Mouse (Mus musculus) lung, postnatal 10 days (tissue): ENCODE measurements around the gene Ermp1.

Experiments used
- DNase-seq: peaks from one replicate; pipeline ENCODE4 v3.0.0; 2021

Ermp1 gene

DNA sequence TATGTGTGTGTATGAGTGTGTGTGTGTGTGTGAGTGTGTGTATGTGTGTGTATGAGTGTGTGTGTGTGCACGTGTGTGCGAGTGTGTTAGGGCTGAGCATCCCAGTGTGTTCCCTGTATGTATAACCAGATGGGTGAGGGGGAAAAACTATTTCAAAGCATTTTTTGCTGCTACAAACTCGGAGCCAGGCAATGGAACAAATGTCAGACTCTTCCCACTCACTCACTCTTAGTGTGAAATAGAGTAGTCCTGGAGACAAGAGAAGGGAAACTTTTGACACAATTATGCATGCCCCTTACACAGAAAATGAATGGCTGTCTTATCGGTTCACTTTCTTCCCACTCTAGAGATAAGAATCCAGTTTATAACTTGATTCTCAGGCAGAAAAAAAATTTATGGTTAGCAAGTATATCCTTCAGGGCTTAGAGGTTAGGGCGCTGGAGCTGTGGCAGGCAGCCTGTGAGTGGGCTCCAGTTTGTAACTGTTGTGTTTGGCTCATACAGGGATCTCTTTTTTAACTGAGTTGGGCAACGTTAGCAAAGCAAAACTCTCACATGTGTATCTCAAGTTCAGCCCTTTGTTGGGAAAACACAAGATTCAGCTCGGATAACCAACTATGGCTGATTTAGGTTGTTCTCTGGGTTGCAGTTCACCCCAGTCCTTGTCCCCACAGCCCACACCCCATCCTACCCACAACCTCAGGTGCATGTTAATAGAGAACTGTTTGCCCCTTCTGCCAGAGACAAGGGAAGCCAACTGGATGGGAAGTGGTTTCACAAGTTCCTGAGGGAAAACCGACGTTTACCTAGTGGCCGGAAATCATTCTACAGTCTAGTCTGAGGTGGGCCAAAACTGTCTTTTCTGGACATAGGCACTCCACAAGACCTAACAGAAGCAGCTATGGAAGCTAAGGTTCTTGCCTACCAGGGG lies 12.9 kb upstream of the Ermp1 start:
- no peak for DNase-seq

DNA sequence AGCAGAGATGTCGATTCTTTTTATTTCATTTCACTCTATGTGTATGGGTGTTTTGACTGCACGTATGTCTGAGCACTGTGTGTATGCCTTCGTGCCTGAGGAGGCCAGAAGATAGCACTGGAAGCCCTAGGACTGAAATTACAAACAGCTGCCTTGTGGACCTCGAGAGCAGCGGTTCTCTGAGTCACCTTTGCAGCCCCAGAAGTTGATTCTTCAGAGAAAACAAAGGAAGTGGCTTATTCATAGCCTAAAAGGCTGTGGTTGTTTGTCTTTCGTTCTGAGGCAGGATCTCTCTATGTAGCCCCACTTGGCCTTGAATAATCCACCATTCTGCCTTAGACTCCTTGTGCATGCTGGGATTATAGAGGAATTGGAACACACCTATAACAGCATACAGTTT lies 11.5 kb upstream of the Ermp1 start:
- DNase-seq: no peak

DNA sequence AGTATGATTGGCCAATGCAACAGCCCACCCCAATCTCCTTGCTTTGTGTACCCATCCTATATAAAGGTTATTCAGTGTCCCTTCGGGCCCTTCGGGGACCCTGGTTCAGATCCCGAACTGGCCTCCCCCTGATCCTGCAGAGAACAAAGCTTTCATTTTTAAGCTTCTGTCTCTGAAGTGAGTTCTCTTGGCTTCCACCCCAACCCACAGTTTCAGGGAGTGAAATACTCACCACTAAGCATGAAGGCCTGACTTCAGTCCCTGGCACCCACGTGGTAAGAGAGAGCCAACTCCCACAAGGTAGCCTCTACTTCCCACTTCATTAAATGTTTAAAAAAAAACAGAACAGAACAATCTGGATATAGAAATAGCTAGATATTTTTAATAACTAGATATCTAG lies 10.6 kb upstream of the Ermp1 start:
- DNase-seq: no peak

DNA sequence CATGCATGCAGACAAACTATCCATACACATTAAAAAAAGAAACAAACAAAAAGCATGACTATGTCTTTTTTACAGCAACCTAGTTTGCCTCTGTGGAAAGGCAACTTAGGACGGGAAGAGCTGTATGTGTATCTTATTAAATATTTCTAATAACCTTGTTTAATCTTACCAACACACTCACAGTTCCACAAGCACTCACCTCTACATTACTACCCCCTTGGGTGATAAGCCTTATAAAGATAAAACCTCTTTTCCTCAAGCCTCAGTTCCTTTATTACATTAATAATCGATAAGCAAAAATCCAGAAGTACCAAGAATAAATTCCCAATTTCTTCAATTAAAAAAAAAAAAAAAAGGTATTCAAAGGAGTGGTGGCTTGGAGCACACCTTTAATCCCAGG lies 9.3 kb upstream of the Ermp1 start:
- no peak for DNase-seq

DNA sequence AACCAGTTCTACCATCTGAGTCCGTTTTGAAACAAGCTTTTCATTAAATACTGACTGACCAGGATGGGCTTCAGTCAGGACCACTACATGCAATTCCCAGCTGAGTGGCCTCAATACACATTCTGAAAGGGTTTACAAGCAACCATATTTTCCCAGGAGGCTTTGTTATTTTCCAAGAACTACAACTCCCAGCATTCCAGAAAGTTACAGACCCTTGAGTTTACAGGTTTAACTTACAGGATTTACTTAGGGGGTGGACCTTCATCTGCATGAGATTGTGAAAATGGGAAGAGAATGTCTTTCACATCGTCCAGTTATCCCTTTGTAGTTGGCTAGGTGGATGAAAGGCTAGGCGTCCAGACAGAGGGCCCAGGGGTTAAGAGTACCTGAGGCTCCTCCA lies 8.8 kb upstream of the Ermp1 start:
- no peak for DNase-seq

DNA sequence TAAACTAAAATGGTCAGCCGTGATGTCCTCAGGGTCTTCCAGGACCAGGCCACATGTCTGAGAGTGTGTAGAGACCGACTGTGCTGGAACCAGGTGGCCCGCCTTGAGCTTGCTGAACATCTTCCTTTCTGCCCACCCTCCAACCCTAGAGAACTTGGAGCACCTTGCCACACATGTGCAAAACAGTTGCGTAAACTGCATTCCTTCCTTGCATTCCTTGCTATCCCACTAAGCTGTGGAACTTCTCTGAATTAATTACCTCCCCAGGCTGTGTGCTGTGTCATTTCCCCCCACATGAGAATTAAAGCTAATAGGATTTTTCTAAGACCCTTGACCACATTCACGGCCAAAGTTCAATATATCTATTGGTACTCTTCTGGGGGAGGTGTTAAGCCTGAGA lies 8.4 kb upstream of the Ermp1 start:
- no peak for DNase-seq

DNA sequence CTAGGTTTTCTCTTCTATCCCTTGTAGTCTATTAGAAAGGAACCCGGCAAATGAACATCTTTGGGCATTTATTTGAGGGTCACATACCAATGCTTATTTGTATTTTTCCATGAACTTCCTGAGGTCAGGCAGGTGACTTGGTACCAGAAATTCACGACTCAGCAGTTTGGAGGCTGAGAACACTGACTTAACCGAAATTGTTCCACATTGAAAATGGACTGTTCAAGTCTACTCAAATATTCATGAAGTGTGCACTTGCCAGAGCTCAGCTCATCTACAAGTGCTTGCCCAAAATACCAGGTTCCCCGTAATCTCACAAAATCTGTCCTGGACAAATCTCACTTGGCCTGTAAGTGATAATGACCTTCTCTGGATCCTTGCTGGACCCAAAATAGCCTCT lies 7.8 kb upstream of the Ermp1 start:
- DNase-seq: no peak

DNA sequence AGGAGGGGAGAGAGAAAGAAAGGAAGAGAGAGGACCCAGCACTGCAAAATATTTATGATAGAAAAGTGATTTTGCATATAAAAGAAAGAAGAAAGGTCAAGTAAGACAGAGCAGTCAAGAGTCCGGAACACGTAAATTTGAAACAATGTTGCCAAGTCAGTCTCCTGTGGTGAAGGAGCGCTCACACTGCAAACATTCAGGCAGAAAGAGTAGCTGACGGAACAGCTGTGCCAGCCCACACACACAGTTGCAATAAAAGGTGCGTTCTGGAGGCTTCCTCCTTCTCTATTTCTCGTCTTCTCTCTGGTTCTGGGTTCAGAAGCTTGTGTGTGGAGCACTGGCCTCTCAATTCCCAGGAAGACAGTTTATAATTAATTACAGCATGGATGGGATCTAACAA lies 6.9 kb upstream of the Ermp1 start:
- DNase-seq: no peak

DNA sequence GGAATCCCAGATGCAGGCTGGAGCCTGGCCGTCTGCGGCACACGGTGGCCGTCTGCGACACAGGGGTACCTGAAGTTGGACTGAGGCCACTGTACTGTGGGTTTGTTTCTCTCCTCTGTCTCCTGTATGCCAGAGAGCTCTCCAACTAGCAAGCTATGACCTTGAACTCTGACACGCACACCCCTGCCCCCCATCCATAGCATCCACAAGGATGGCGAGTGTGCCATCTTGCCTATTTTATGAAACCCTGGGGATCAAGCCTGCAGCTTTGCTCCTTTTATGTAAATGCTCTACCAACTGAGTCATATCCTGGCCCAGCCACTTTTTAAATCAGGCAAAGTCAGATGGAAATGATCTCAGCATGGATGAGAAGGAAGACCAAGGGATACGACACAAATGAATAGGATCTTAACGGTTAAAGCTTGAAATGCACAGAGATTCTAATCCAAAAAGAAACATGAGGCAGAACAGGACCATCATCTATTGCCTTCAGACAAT lies 5.6 kb upstream of the Ermp1 start:
- DNase-seq: no peak

DNA sequence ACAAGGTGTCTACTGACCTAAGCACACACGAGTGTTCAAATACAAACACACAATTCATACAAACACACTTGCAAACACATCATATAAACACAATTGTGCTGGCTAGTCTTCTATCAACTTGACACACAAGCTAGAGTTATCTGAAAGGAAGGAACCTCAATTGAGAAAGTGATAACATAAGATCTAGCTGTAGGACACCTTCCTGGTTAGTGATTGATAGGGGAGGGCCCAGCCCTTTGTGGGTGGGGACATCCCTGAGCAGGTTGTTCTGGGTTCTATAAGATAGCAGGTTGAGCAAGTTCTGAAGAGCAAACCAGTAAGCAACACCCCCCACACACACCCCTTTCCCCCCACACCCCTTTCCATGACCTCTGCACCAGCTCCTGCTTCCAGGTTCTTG lies 1.5 kb upstream of the Ermp1 start:
- DNase-seq: no peak

DNA sequence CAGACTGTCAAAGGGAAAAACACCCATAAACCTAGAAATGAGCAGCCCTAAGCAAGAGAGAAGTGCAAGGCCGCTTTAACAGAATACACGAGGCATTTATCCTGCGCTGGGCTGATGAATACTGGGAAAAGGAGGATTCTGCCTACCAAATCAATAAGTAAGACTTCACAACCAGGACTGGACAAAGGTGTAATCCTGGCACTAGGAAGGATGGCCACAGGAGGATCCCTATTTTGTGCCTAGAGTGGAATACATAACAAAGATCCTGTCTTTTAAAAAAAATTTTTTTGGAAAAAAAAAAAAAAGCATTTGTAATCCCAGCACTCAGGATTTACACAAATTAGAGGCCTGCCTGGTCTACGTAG lies 317 bp upstream of the Ermp1 start:
- no peak for DNase-seq

DNA sequence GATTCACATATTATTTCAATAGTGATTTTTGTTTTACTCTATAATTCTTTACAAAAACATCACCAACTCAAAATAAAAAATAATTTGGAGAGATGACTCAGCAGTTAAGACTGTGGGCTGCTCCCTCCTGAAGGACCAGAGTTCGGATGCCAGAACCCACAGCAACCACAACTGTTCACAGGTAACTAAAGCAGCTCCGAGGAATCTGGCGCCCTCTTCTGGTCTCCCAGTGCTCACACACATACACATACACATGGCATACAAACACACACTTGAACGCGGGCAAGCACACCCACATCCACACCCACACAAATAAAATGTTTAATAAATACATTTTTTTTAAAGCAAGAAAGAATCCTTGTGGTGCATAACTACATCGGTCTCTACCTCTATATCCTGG lies 3.5 kb downstream of the Ermp1 start:
- DNase-seq: no peak

DNA sequence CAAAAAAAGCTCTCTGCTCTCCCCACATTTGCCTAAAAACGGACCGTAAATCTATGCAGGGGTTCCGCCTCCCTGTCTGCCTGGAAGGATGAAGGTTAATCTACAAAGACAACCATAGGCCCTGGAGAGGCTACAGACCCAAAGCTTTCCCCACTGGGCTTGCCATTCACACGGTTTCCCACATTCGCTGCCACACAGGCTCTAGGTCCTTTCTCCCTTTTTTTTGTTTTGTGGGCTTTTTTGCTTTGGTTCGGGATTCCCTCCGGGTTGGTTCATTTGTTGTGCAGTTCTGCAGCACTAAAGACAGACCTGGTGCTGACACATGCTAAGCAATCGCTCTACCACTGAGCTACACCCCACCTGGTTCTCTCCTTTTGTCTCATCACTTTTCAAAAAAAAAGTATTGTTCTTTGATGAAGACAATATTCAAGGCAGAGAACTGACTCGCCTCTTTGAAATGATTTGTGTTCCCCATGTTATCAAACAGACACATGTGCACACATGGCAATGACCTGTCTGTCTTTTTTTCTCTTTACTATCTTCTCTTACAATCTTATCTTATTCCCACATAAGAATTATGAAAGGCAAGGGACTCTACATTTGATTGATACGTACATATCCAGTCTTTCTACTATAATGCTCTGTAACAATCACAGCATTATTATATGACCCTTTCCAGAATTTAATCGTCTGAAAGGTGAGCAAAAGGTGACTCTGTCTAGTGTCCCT lies 4.9 kb downstream of the Ermp1 start:
- DNase-seq: no peak

DNA sequence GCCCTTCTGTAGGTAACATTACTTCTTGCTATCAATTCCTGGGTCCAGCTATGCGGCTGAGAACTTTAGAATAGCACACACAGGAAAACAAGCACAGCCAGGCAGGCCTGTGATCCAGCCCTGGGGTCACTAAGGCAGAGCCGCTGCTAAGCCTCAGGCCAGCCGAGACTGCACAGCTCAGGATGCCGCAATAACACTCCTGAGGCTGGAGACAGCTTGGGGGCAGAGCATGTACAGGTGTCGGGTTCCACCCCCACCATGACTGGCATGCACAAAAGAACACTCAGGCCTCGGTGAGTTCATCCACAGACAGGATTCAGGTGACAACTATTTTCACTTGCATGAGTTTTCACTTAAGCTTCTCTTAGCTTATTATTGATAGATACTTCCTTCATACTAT lies 6.0 kb downstream of the Ermp1 start:
- no peak for DNase-seq

DNA sequence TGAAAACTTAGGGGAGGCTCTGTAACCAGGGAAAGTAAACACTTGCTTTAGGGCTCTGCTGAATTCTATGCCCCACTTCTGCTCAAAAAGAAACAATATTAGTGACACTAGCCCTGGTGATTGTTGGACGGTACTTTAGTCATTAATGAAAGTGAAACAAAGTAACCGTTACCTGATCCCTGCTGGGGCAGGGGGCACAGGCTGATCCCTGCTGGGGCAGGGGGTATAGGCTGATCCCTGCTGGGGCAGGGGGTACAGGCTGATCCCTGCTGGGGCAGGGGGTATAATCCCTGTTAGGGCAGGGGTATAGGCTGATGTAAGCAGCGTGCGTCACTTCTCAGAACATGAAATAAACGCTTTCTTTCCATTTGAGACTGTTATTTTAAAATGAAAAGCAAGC lies 6.7 kb downstream of the Ermp1 start:
- no peak for DNase-seq

DNA sequence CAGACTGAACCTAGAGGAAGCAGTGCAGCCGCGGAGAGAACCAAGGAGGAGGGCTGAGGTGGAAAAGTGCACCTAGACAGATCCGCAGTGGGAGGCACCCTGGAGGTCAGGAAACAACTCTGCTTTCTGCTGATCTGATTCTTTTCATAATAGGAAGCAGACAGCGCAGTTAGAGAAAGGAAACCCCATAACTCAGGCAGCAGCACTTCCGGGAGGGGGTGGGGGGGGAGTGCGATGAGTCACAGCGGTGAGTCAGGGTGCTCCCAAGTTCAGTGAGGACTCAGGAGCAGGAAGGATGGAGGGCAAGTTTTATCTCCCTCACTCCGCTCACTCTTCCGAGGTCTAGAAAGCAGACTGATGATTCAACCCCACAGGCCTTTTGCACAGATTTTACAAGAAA lies 7.2 kb downstream of the Ermp1 start:
- peak; percentile 12 for DNase-seq

DNA sequence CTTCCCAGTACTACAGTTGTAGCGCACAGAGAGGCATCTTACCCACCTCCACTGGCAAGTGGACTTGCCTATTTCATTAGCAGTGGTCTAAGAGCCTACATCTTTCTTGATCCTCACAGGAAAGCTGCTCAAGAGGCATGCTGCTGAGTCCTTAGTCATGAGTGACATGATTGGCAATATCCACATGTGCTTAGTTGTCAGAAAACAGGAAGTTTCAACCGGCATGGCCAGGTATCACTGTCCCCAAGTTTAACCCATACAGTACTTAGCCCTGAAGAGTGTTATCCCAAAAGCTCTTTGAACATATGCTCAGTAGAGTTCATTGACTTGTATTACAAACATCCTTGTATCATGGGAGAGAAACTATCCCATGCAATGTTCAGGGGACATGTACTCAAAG lies 36.1 kb downstream of the Ermp1 start:
- DNase-seq: no peak

DNA sequence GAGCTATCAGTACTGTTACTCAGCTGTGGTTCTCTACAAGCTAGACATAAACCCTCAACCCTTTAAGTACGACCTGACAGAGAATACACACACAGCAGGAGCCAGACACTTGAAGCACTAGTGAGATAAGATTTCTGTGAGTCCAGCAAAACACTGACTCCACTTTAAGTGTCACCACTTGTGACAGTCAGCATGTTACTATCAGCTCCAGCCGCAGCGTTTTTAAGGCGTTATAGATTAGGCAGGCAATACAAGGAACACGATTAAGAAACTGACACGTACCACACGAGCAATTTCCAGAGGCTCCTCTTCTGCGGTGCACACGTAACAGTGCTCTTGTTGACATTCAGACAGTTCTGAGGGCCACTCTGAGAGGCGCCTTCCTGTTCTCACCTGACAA lies 37.3 kb downstream of the Ermp1 start:
- no peak for DNase-seq

DNA sequence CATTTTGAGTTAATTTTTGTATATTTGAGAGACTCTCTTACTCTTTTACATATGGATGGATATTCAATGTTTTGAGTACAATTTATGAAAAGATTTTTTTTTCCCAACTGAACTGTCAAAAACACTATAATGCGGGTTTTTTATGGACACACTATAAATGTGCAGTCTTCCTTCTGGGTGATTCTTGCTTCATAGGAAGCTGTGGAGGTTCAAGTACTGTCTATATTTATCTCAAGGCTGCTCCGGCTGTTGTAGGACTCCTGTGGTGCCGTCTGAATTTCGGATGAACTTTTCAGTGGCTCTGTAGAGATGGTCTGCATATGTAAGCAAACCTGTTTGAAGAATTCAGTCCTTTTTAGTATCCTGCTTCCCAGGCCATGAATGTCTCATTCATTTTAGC lies 40.0 kb downstream of the Ermp1 start:
- DNase-seq: no peak

DNA sequence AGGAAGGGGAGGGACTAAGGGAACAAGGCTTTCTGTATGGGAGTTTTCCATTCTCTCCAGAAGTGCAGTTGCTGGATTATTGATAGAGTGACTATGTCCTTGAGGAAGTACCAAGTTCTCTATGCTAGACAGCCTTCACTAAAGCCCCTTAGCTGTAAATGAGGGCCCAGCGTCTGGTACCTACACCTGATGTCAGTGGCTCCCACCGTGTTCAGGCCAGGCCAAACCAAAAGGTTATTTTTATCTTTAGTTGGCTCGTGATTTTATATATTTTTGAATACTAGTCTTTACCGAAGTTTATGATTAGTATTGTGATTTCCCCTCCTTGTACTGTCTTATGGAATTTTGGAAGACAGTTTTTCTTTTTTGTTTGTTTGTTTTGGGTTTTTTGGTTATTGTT lies 40.7 kb downstream of the Ermp1 start:
- no peak for DNase-seq

DNA sequence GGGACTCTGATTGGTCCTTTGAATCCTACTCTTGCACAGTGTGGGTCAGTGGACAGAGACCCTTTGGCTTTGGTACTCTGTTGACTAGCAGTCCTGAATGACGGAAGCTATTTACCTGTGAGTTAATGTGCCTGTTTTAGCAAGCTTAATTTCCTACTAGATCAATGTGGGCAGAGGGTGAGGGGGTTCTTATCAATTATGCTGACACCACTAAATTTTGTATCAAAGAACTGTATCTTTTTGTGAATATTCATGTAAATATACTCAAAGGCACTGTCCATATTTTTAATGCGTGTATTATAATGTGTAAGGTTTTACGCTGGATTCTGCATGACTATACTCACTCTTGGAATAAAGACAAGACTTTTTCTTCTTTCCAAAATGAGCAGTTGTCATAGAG lies 43.6 kb downstream of the Ermp1 start:
- no peak for DNase-seq

DNA sequence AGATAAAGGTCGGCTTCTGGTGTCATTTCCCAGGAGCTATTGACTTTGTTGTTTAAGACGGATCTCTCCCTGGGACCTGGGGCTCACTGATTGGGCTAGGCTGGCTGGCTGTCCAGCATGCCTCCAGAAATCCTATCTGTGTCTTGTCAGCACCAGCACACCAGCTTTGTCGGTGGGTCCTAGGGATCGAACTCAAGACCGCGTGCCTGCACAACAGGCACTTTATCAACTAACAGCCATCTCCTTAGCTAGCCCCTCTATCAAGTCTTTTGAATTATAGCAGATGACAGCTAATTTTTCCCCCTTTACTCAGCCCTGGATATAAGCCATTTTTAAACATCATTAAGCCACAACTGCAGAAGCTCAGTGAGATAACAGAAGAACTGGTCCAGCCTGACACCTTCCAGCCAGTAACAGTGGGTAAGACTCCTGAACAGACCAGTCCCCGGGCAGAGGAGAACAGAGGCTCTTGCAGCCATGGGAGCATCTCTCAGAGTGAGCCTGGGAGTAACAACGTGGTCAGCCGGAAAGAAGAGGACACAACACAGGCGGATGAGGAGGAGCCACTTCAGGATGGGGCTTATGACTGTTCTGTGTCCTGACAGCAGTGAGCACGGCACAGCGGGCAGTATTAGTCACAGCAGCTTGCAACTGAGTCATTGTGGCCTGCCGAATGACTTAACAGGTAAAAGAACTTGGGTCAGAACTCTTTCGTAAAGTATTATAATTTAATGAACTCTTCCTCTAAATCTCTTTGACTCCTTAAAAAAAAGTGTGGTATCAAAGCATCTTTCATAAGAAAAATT lies 44.5 kb downstream of the Ermp1 start:
- DNase-seq: no peak

DNA sequence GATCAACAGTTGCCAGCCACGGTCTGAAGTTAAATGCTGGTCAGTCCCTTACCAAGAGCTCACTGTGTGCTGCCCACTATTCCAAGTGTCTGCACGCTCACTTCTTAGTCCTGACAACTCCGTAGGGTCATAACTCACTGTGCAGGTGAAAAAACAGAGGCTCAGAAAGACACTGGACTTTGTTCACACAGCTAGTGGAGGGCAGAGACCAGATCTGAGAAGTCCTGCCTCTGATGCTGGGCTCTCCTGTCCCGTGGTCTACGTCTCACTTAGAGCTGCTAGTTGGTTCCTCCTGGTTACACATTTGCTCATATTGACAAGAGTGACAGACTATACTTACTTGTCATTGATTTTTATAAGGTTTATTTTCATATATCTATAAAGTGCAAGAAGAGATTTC lies 49.2 kb downstream of the Ermp1 start:
- no peak for DNase-seq

DNA sequence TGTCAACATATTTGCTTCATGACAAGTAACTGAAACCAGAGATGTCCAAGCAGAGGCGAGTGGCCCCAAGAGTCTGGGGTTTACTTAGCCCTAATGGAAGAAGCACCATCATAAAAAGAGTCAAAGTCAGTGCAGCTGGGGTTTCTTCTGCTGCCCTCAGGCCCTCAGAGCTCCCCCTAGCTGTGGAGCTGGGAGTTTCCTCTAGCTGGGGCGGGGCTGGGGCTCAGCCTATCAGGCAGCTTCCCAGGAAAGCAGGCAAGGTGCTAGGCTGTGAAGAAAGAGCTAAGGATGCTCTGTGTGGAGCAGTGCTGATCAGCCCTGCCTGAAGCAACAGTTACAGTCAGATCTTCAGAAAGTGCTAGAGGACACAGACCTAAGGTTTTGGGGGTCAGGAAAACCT lies 51.2 kb downstream of the Ermp1 start:
- DNase-seq: peak; percentile 12
